Mouse (Mus musculus): ENCODE data around the gene Gipc3. TPM values are rescaled to one million over a fixed set of nuclear protein-coding genes. Genes with fewer than 3 reads are reported as not detected.

Gipc3 gene
- polyA plus RNA-seq, 1 experiment: 0.96 TPM

DNA sequence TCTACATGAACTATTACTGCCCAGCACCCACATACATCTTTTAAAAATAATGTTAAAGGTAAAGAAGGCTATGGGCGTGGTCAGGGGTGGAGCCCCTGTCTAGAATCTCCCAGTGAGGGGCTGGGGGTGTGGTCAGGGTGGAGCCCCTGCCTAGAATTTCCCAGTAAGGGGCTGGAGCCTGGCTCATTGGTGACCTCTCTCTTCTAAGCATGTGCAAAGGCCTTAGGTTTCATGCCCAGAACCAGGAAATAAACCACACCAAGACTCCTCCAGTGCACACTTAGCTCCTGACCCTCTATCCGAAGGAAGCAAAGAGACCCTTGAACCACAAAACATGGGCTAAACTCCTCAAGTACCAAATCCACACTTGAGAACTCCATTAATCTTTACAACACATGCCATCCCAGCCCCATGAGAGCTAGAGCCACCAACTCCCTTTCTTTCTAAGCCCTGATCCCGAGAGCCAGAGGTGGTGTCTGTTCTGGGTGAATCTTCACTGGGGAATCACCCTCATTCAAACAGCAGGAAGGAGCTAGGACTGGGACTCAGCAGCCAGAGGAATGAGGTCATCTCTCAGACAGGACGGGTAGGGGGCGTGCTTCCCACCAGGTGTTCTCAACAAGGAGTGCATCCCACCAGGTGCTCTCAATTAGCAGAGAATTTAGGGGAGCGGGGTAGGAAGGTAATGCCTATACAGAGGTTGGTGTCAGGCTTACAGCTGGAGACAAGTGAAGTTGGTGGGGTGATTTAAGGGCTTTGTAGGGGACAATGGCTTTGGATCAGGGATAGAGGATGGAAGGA lies 33.7 kb upstream of the Gipc3 start:
- no peak for DNase-seq (ENCODE audit: extremely low spot score in 1 of 2, low spot score in 1 of 2)

GRCm38 (mm10) chr10:81375322-81375721 lies 32.3 kb upstream of the Gipc3 start:
- no peak for DNase-seq (ENCODE audit: extremely low spot score in 1 of 2, low spot score in 1 of 2)

GRCm38 (mm10) chr10:81367207-81367495 lies 24.1 kb upstream of the Gipc3 start:
- DNase-seq (ENCODE audit: extremely low spot score in 1 of 2, low spot score in 1 of 2): no peak

GRCm38 (mm10) chr10:81366477-81367206 lies 23.6 kb upstream of the Gipc3 start:
- no peak for DNase-seq (ENCODE audit: extremely low spot score in 1 of 2, low spot score in 1 of 2)

- DNase-seq (ENCODE audit: extremely low spot score in 1 of 2, low spot score in 1 of 2): no peak
These were observed 22.8 kb upstream of the Gipc3 start, which contains the start of gene 4930404N11Rik for GRCm38 (mm10) chr10:81365672-81366476. TSS of gene 4930404N11Rik (minus strand) at chr10:81365816.

DNA sequence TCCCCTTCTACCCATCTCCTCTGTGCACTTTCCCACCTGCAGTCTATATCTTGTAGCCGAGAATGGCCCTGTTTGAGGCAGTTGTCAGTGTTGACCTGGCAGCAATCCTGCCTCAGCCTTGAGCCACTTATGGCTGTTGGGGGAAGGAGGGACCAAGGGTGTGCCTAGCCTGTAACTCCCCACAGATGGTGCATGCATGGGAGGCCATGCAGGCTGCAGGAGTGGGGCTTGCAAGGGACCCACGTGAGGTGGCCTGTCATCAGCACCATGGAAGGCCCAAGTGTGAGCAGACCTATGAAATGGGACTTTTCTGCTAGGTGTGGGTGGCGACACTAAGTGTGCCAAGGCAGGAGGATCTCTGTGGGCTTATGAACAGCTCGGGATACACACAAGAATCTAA lies 22.0 kb upstream of the Gipc3 start:
- peak in 1 of 2 experiments; percentile 54 for DNase-seq (ENCODE audit: extremely low spot score in 1 of 2, low spot score in 1 of 2)

GRCm38 (mm10) chr10:81364666-81365065 lies 21.6 kb upstream of the Gipc3 start:
- DNase-seq (ENCODE audit: extremely low spot score in 1 of 2, low spot score in 1 of 2): no peak

GRCm38 (mm10) chr10:81363436-81364346 lies 20.6 kb upstream of the Gipc3 start:
- DNase-seq (ENCODE audit: extremely low spot score in 1 of 2, low spot score in 1 of 2): no peak

GRCm38 (mm10) chr10:81362336-81362949 lies 19.4 kb upstream of the Gipc3 start:
- no peak for DNase-seq (ENCODE audit: extremely low spot score in 1 of 2, low spot score in 1 of 2)

DNA sequence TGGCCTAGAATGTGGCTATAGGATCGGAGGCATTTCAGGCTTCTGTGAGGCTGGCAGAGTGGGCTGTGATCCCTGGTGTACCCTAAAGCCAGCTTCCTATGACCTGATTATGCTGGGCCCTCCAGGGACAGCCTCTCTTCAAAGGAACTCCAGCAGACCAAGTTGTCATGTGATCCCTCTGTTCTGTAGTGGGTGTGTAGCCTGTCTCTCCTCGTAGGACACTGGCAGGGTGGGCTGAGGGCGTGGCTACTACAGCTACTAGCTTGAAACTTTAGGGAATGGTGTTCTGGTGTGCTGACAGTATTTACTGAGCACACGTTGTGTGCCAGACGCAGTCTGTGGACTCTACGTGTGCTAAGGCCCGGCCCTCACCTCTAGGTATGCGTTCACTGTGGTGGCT lies 17.7 kb upstream of the Gipc3 start:
- DNase-seq (ENCODE audit: extremely low spot score in 1 of 2, low spot score in 1 of 2): no peak

DNA sequence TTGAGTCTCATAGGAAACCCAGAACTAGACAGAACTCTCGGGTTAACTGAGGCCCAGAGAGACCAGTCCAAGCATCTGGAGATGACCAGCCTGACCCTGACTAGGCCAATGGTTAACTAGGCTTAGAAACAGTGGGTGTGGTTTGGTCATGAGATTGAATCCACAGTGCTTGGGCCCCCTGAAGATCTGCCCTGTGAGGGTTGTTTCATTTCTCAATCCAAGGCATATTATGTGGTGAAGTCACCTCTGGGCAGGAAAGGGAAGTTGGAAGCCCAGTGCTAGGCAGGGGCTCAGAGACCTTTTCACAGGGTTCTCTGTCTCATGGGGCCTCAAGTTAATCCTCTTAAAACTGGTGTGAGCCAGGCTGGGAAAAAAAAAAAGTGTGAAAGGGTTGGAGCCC lies 15.8 kb upstream of the Gipc3 start:
- DNase-seq (ENCODE audit: extremely low spot score in 1 of 2, low spot score in 1 of 2): no peak

DNA sequence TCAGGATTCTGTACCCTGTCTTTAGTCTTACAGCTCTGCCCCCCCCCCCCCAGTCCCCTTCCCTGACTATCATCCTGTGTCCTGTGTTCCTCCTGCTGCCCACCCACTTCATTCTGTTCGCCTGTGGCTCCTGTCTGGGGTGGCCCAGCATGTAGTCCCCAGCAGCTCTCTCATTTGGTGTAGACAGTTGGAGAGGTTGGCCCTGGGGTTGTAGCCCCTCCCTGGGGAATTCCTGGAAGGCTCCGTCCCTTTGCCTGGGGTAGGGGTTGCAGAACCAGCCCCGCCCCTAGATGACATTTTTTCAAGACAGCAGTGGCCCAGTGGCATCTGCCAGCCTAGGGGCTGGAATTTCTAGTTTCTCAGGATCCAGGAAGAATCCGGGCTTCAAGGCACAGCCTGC lies 15.1 kb upstream of the Gipc3 start:
- DNase-seq (ENCODE audit: extremely low spot score in 1 of 2, low spot score in 1 of 2): no peak

GRCm38 (mm10) chr10:81356991-81357844 lies 14.2 kb upstream of the Gipc3 start, which contains the start of gene Mfsd12:
TSS of gene Mfsd12 (plus strand) at chr10:81357491.
- peak; percentile 69 to 93 for DNase-seq (ENCODE audit: extremely low spot score in 1 of 2, low spot score in 1 of 2)

DNA sequence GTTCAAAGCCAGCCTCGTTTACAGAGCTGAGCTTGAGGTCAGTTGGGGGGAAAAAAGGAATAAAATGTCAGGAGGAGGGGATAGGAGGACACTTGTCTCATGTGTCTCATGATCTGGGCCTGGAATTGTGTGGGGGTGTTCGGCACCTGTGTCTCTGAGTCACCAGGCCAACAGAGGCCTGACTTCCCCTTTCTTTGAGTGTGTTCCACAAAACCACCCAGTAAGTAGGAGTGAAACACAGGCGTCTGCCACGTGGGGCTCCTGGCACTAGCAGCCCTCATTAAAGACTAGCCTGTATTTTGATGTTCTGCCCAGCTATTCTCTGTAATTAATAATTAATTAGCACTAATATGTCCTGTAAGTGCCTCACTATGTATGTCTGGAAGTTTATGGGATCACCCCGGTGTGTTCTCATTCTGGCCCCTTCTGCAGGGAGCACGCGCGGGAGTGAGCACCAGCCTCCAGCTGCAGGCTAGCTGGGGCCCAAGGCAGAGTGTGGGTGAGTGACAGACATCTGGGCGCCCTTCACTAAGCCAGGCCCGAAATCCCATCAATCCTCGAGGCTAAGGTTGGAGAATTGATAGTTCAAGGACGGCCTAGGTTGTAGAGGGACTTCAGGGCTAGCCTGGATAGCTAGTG lies 13.4 kb upstream of the Gipc3 start:
- no peak for DNase-seq (ENCODE audit: extremely low spot score in 1 of 2, low spot score in 1 of 2)

DNA sequence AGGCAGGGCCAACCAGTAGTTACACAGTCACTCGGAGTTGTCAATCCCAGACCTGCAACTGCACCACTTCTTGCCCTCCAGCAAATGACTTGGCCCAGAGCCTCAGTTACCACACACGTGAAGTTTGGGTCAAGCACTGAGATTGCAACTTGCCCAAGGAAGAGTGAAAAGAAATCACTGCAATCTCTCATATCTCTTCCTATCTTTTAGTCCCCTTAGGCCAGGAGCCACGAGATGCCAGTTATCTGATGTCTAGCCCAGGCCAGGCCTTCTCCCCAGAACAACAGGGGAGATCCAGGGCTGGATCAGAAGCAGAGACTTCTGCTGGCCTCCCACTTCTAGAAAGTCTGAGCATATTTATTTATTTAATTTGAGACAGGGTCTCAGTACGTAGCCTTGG lies 12.5 kb upstream of the Gipc3 start:
- no peak for DNase-seq (ENCODE audit: extremely low spot score in 1 of 2, low spot score in 1 of 2)

- no peak for DNase-seq (ENCODE audit: extremely low spot score in 1 of 2, low spot score in 1 of 2)
These were observed 11.8 kb upstream of the Gipc3 start for GRCm38 (mm10) chr10:81354738-81355477.

- DNase-seq (ENCODE audit: extremely low spot score in 1 of 2, low spot score in 1 of 2): no peak
These were observed 8.7 kb upstream of the Gipc3 start for GRCm38 (mm10) chr10:81351678-81352291.

All from frontal cortex, adult 2 months (tissue).